Mouse (Mus musculus): Measurements from ENCODE around the gene Cpm. TPM values are rescaled to one million over a fixed set of nuclear protein-coding genes. Genes with fewer than 3 reads are reported as not detected.

Gene Cpm
- total and polyA plus RNA-seq, 3 experiments: 0.27 TPM; not detected in 2

GRCm38 (mm10) chr10:117664208-117664925, 35.1 kb downstream of the Cpm start:
- H3K36me3 ChIP-seq (replicated peaks): no peaks in the 10 kb centered on the region
- no peak overlapping the region for H3K4me3 ChIP-seq (ENCODE audit: low read depth, low read length)
- ATAC-seq (ENCODE audit: extremely low read depth, insufficient number of reproducible peaks, low FRiP score, poor library complexity, severe bottlenecking) (no peak), DNase-seq (ENCODE audit: low spot score) (no peak)
- H3K4me1 ChIP-seq (ENCODE audit: insufficient read depth, low read depth, low read length): no peaks in the 10 kb centered on the region
- peaks cover 5% of the 10 kb centered on the region; the same call in 1 of the 2 replicates for H3K27me3 ChIP-seq (ENCODE audit: insufficient read depth, low read length)
- no peaks in the 10 kb centered on the region for H3K9me3 ChIP-seq (replicated peaks)
- TF ChIP-seq TAL1 (conservative IDR thresholded peaks at IDR 0.05; ENCODE audit: low read depth, low read length) (no peak), GATA2 (IDR thresholded peaks at IDR 0.05; ENCODE audit: borderline replicate concordance, low read depth, low read length) (no peak), CTCF (IDR thresholded peaks at IDR 0.05; ENCODE audit: low read depth, low read length) (no peak), GATA1 (IDR thresholded peaks at IDR 0.05; ENCODE audit: borderline replicate concordance, low read length) (no peak), POLR2AphosphoS5 (IDR thresholded peaks at IDR 0.05; ENCODE audit: insufficient replicate concordance, low read depth, low read length) (no peak)

- H3K27me3 ChIP-seq (ENCODE audit: insufficient read depth, low read length): peaks cover 5% of the 10 kb centered on the region; the same call in 1 of the 2 replicates
- H3K36me3 ChIP-seq (replicated peaks): no peaks in the 10 kb centered on the region
- H3K4me3 ChIP-seq (ENCODE audit: low read depth, low read length): no peak overlapping the region
- no peak for DNase-seq (ENCODE audit: low spot score)
- no peaks in the 10 kb centered on the region for H3K4me1 ChIP-seq (ENCODE audit: insufficient read depth, low read depth, low read length)
- H3K9me3 ChIP-seq (replicated peaks): no peaks in the 10 kb centered on the region
- no peak for ATAC-seq (ENCODE audit: extremely low read depth, insufficient number of reproducible peaks, low FRiP score, poor library complexity, severe bottlenecking)
- no peak for TF ChIP-seq GATA2 (IDR thresholded peaks at IDR 0.05; ENCODE audit: borderline replicate concordance, low read depth, low read length)
- no peak for TF ChIP-seq GATA1 (IDR thresholded peaks at IDR 0.05; ENCODE audit: borderline replicate concordance, low read length)
- no peak for TF ChIP-seq TAL1 (conservative IDR thresholded peaks at IDR 0.05; ENCODE audit: low read depth, low read length)
- no peak for TF ChIP-seq CTCF (IDR thresholded peaks at IDR 0.05; ENCODE audit: low read depth, low read length)
- TF ChIP-seq POLR2AphosphoS5 (IDR thresholded peaks at IDR 0.05; ENCODE audit: insufficient replicate concordance, low read depth, low read length): no peak
Observed at GRCm38 (mm10) chr10:117664926-117665209, 35.6 kb downstream of the Cpm start.

GRCm38 (mm10) chr10:117665376-117666275, 36.3 kb downstream of the Cpm start:
- no peak for TF ChIP-seq GATA1 (IDR thresholded peaks at IDR 0.05; ENCODE audit: borderline replicate concordance, low read length)
- no peak for TF ChIP-seq TAL1 (conservative IDR thresholded peaks at IDR 0.05; ENCODE audit: low read depth, low read length)
- TF ChIP-seq GATA2 (IDR thresholded peaks at IDR 0.05; ENCODE audit: borderline replicate concordance, low read depth, low read length): no peak
- no peak for TF ChIP-seq POLR2AphosphoS5 (IDR thresholded peaks at IDR 0.05; ENCODE audit: insufficient replicate concordance, low read depth, low read length)
- TF ChIP-seq CTCF (IDR thresholded peaks at IDR 0.05; ENCODE audit: low read depth, low read length): no peak
- H3K27me3 ChIP-seq (ENCODE audit: insufficient read depth, low read length): peaks cover 5% of the 10 kb centered on the region; the same call in 1 of the 2 replicates
- DNase-seq (ENCODE audit: low spot score) (no peak), ATAC-seq (ENCODE audit: extremely low read depth, insufficient number of reproducible peaks, low FRiP score, poor library complexity, severe bottlenecking) (no peak)
- no peaks in the 10 kb centered on the region for H3K9me3 ChIP-seq (replicated peaks)
- H3K4me3 ChIP-seq (ENCODE audit: low read depth, low read length): no peak overlapping the region
- no peaks in the 10 kb centered on the region for H3K36me3 ChIP-seq (replicated peaks)
- no peaks in the 10 kb centered on the region for H3K4me1 ChIP-seq (ENCODE audit: insufficient read depth, low read depth, low read length)

GRCm38 (mm10) chr10:117666361-117666760, 37.1 kb downstream of the Cpm start:
- DNase-seq (ENCODE audit: low spot score): no peak
- no peak overlapping the region for H3K4me3 ChIP-seq (ENCODE audit: low read depth, low read length)
- peaks cover 5% of the 10 kb centered on the region; the same call in 1 of the 2 replicates for H3K27me3 ChIP-seq (ENCODE audit: insufficient read depth, low read length)
- H3K9me3 ChIP-seq (replicated peaks): no peaks in the 10 kb centered on the region
- ATAC-seq (ENCODE audit: extremely low read depth, insufficient number of reproducible peaks, low FRiP score, poor library complexity, severe bottlenecking): no peak
- TF ChIP-seq GATA2 (IDR thresholded peaks at IDR 0.05; ENCODE audit: borderline replicate concordance, low read depth, low read length): no peak
- TF ChIP-seq GATA1 (IDR thresholded peaks at IDR 0.05; ENCODE audit: borderline replicate concordance, low read length): no peak
- TF ChIP-seq CTCF (IDR thresholded peaks at IDR 0.05; ENCODE audit: low read depth, low read length): no peak
- TF ChIP-seq TAL1 (conservative IDR thresholded peaks at IDR 0.05; ENCODE audit: low read depth, low read length): no peak
- no peak for TF ChIP-seq POLR2AphosphoS5 (IDR thresholded peaks at IDR 0.05; ENCODE audit: insufficient replicate concordance, low read depth, low read length)
- no peaks in the 10 kb centered on the region for H3K4me1 ChIP-seq (ENCODE audit: insufficient read depth, low read depth, low read length)
- no peaks in the 10 kb centered on the region for H3K36me3 ChIP-seq (replicated peaks)

- DNase-seq (ENCODE audit: low spot score) (no peak), ATAC-seq (ENCODE audit: extremely low read depth, insufficient number of reproducible peaks, low FRiP score, poor library complexity, severe bottlenecking) (no peak)
- Histone ChIP-seq H3K9me3 (replicated peaks) (no peaks in the 10 kb centered on the region), H3K4me3 (ENCODE audit: low read depth, low read length) (no peak overlapping the region), H3K36me3 (replicated peaks) (no peaks in the 10 kb centered on the region), H3K27me3 (ENCODE audit: insufficient read depth, low read length) (peaks cover 6% of the 10 kb centered on the region; the same call in 1 of the 2 replicates), H3K4me1 (ENCODE audit: insufficient read depth, low read depth, low read length) (no peaks in the 10 kb centered on the region)
- no peak for TF ChIP-seq POLR2AphosphoS5 (IDR thresholded peaks at IDR 0.05; ENCODE audit: insufficient replicate concordance, low read depth, low read length)
- no peak for TF ChIP-seq GATA1 (IDR thresholded peaks at IDR 0.05; ENCODE audit: borderline replicate concordance, low read length)
- no peak for TF ChIP-seq CTCF (IDR thresholded peaks at IDR 0.05; ENCODE audit: low read depth, low read length)
- TF ChIP-seq TAL1 (conservative IDR thresholded peaks at IDR 0.05; ENCODE audit: low read depth, low read length): no peak
- TF ChIP-seq GATA2 (IDR thresholded peaks at IDR 0.05; ENCODE audit: borderline replicate concordance, low read depth, low read length): no peak
Observed at GRCm38 (mm10) chr10:117666947-117667630, 37.8 kb downstream of the Cpm start.
